Mouse (Mus musculus) urinary bladder, adult 18-20 months (tissue): ENCODE measurements around the gene Gsk3a.

Experiments
- DNase-seq, 2 experiments: peaks; one replicate each; pipeline ENCODE4 v3.0.0; 2022; ENCODE audit warnings: low spot score in 2 of 2, mixed read lengths in 2 of 2

Gsk3a gene

GRCm38 (mm10) chr7:25237249-25238014, at the start of gene Gsk3a:
Gene Gsk3a (minus strand): TSS chr7:25237851.
- DNase-seq = peak; percentile 95 to 97

- no peak for DNase-seq
Measured at GRCm38 (mm10) chr7:25286989-25287388, 49.3 kb upstream of the Gsk3a start.

- no peak for DNase-seq
Measured at GRCm38 (mm10) chr7:25285511-25286238, 48.0 kb upstream of the Gsk3a start.

- no peak for DNase-seq
Measured at GRCm38 (mm10) chr7:25284766-25285165, 47.1 kb upstream of the Gsk3a start.

GRCm38 (mm10) chr7:25284171-25284570, 46.5 kb upstream of the Gsk3a start:
- no peak for DNase-seq

GRCm38 (mm10) chr7:25283637-25284036, 46.0 kb upstream of the Gsk3a start:
- DNase-seq = no peak

GRCm38 (mm10) chr7:25282731-25283211, 45.1 kb upstream of the Gsk3a start:
- peak in 1 of 2 experiments; percentile 49 for DNase-seq

- peak; percentile 93 to 97 for DNase-seq
Measured at GRCm38 (mm10) chr7:25281734-25282601, 44.3 kb upstream of the Gsk3a start.

GRCm38 (mm10) chr7:25281166-25281733, 43.6 kb upstream of the Gsk3a start:
- DNase-seq = no peak

- peak in 1 of 2 experiments; percentile 52 for DNase-seq
Measured at GRCm38 (mm10) chr7:25279861-25280791, 42.5 kb upstream of the Gsk3a start.

- peak; percentile 77 to 81 for DNase-seq
Measured at GRCm38 (mm10) chr7:25279076-25279860, 41.6 kb upstream of the Gsk3a start.

- peak; percentile 68 to 77 for DNase-seq
Measured at GRCm38 (mm10) chr7:25278341-25279075, 40.9 kb upstream of the Gsk3a start.

- DNase-seq = no peak
Measured at GRCm38 (mm10) chr7:25277998-25278340, 40.3 kb upstream of the Gsk3a start.

- DNase-seq = no peak
Measured at GRCm38 (mm10) chr7:25277405-25277804, 39.8 kb upstream of the Gsk3a start.

- DNase-seq = peak; percentile 59 to 61
Measured at GRCm38 (mm10) chr7:25275555-25276298, 38.1 kb upstream of the Gsk3a start.

GRCm38 (mm10) chr7:25274996-25275395, 37.3 kb upstream of the Gsk3a start:
- no peak for DNase-seq

- no peak for DNase-seq
Measured at GRCm38 (mm10) chr7:25274571-25274970, 36.9 kb upstream of the Gsk3a start.
